Mouse (Mus musculus): ENCODE data around the gene Iqgap3. TPM values are rescaled to one million over a fixed set of nuclear protein-coding genes. Genes with fewer than 3 reads are reported as not detected.

Iqgap3 gene
- polyA plus RNA-seq, 1 experiment from 2014 or later: 20.9 TPM

DNA sequence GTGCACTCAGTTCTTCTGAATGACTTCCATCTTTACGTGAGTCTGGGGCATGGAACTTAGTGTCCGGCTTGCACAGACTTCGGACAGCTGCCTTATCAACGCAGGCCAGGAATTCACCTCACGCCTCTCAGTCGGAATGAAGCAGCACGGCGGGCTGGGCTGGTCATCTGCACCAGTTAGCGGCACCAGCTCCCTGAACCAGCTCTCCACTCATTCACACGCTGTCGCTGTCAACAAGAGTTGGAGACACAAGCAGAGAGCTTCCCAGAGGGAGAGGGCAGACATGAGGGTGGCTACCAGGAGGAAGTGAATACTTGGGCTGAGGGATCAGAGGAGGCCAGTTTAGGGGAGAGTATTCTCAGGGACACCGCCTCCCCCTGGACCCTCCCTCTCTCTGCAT lies 32.6 kb downstream of the Iqgap3 start:
- 94% methylated on average over 12 of the region's 12 CpGs for WGBS
- ATAC-seq (ENCODE audit: low FRiP score, low TSS enrichment): no peak

DNA sequence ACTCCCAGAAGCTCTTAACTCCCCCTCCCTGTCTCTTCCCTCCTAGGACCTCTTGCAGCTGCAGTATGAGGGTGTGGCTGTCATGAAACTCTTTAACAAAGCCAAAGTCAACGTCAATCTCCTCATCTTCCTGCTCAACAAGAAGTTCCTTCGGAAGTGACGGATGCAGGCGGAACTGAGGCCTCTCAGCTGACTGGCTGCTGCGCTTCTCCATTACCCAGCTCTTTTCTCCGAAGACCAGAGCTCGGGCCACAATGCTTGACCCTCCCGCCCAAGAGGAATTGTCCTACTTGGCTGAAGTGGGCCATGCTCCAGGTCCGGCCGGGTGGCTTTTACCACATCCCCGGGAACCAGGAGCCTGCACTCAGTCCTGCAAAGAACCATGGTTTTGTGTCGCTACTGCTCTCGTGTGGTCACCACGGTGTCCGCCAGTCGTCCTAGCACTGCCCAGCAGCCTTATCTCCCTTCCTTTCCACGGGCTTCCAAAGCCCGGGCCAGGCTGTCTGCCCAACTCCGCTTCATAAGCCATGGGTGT lies 38.4 kb downstream of the Iqgap3 start:
- Histone ChIP-seq H3K9me3 (ENCODE audit: low read length) (no peaks in the 10 kb centered on the region), H3K27me3 (ENCODE audit: insufficient read depth, low read length) (no peaks in the 10 kb centered on the region), H3K9ac (replicated peaks; ENCODE audit: low read length) (no peak overlapping the region), H3K4me1 (ENCODE audit: insufficient read depth, low read length) (no peaks in the 10 kb centered on the region), H3K27ac (ENCODE audit: low read length) (no peak overlapping the region), H3K4me2 (replicated peaks; ENCODE audit: low read depth, low read length) (no peak overlapping the region), H3K4me3 (ENCODE audit: low read length) (no peak overlapping the region), H3K36me3 (ENCODE audit: insufficient read depth, low read length) (peaks cover 42% of the 10 kb centered on the region)
- no peak for ATAC-seq (ENCODE audit: low FRiP score, low TSS enrichment)
- 83% methylated on average over 19 of the region's 19 CpGs for WGBS

More for the DNA sequence above, 32.6 kb downstream of the Iqgap3 start:
- Histone ChIP-seq H3K4me3 (ENCODE audit: low read length) (no peak overlapping the region), H3K4me2 (replicated peaks; ENCODE audit: low read depth, low read length) (no peak overlapping the region), H3K27ac (ENCODE audit: low read length) (no peak overlapping the region), H3K27me3 (ENCODE audit: insufficient read depth, low read length) (no peaks in the 10 kb centered on the region), H3K9ac (replicated peaks; ENCODE audit: low read length) (no peak overlapping the region), H3K9me3 (ENCODE audit: low read length) (no peaks in the 10 kb centered on the region), H3K4me1 (ENCODE audit: insufficient read depth, low read length) (no peaks in the 10 kb centered on the region), H3K36me3 (ENCODE audit: insufficient read depth, low read length) (peaks cover 79% of the 10 kb centered on the region)

DNA sequence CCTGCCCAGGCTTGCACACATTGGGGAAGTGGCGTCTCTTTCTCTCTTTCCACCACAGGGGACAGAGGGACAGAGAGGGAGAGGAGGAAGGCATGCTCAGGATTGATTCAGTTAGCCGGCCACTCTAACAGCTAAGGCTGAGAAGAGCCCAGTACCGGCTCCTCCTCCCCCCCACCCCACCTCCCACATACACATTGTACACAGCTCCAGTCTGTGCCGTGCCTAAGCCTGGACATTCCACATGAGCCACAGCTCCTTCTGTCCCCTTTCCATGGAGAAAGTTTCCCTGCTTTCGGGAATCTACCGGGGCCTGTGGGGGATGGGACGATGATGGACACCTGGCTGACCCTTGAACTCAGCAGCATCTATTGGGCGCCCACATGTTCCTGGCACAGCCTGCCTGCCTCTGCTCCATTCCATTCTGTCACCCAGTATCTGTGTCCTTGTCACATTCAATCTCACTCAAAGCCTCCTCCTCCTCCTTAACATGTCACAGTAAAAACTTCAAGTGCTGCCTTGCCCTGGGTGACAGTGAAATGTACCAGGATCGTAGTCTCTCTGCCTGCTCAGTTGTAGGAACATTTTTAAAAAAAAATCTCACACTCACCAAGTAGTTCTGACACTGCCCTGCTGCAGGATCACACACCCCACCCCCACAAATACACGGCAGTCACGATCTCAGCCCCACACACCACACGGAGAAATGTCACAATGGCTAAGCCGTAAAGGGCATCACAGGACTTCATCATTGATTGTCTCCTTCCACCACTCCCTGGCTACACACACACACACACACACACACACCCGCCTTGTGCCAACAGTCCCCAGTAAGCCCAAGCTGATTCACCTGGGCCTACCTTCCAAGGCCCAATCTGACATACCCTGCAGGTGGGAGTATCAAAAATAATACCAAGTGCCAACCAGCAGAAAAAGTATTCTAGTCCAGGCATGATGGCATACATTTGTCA lies 39.7 kb downstream of the Iqgap3 start:
- no peaks in the 10 kb centered on the region for H3K4me1 ChIP-seq (ENCODE audit: insufficient read depth, low read length)
- H3K4me2 ChIP-seq (replicated peaks; ENCODE audit: low read depth, low read length): no peak overlapping the region
- H3K27ac ChIP-seq (ENCODE audit: low read length): no peak overlapping the region
- 60% methylated on average over 14 of the region's 14 CpGs for WGBS
- no peak for ATAC-seq (ENCODE audit: low FRiP score, low TSS enrichment)
- no peaks in the 10 kb centered on the region for H3K9me3 ChIP-seq (ENCODE audit: low read length)
- H3K4me3 ChIP-seq (ENCODE audit: low read length): no peak overlapping the region
- no peaks in the 10 kb centered on the region for H3K27me3 ChIP-seq (ENCODE audit: insufficient read depth, low read length)
- peaks cover 33% of the 10 kb centered on the region for H3K36me3 ChIP-seq (ENCODE audit: insufficient read depth, low read length)
- H3K9ac ChIP-seq (replicated peaks; ENCODE audit: low read length): no peak overlapping the region

DNA sequence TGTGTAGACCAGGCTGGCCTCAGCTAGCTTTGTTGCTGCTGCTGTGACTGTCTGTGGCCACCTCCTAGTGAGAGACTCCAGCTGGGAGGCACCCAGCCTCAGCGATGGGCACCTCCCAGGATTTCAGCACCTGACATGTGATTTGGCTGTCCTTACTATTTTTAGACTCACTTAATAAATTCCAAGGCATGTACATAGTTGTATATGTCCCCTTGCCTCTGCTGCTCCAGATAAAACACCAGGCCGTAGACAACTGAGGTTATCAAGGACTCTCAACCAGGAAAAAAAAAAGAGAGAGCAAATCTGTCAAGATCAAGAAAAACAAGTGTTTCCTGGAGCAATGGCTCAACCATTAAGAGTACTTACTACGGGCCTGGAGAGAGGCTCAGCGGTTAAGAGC lies 43.4 kb downstream of the Iqgap3 start:
- no peaks in the 10 kb centered on the region for H3K4me1 ChIP-seq (ENCODE audit: insufficient read depth, low read length)
- no peak overlapping the region for H3K27ac ChIP-seq (ENCODE audit: low read length)
- H3K27me3 ChIP-seq (ENCODE audit: insufficient read depth, low read length): no peaks in the 10 kb centered on the region
- WGBS: 59% methylated on average over 4 of the region's 4 CpGs
- H3K4me3 ChIP-seq (ENCODE audit: low read length): no peak overlapping the region
- H3K4me2 ChIP-seq (replicated peaks; ENCODE audit: low read depth, low read length): no peak overlapping the region
- ATAC-seq (ENCODE audit: low FRiP score, low TSS enrichment): no peak
- peaks cover 7% of the 10 kb centered on the region; the same call in 1 of the 2 replicates for H3K36me3 ChIP-seq (ENCODE audit: insufficient read depth, low read length)
- no peaks in the 10 kb centered on the region for H3K9me3 ChIP-seq (ENCODE audit: low read length)
- H3K9ac ChIP-seq (replicated peaks; ENCODE audit: low read length): no peak overlapping the region

DNA sequence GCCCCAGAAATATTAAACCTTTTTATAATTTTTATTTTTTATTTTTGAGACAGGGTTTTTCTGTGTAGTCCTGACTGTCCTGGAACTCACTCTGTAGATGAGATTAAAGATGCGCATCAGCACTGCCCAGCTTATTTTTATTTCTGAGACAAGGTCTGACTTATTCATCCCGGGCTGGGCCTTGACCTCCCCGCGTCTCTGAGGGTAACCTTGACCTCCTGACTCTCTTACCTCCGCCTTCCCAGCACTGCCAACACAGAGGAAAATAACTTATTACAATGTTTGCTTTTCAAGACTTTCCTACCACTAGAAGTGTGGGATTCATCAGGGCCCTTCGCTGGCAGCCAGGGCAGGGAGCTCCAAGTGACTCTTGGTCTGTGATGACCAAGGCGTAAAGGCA lies 44.4 kb downstream of the Iqgap3 start:
- Histone ChIP-seq H3K27ac (ENCODE audit: low read length) (no peak overlapping the region), H3K4me2 (replicated peaks; ENCODE audit: low read depth, low read length) (no peak overlapping the region), H3K9me3 (ENCODE audit: low read length) (no peaks in the 10 kb centered on the region), H3K4me1 (ENCODE audit: insufficient read depth, low read length) (no peaks in the 10 kb centered on the region), H3K4me3 (ENCODE audit: low read length) (no peak overlapping the region), H3K27me3 (ENCODE audit: insufficient read depth, low read length) (no peaks in the 10 kb centered on the region), H3K36me3 (ENCODE audit: insufficient read depth, low read length) (0 out of 2 replicates have a peak, but pooled peaks cover under 1% of the 10 kb centered on the region), H3K9ac (replicated peaks; ENCODE audit: low read length) (no peak overlapping the region)
- 67% methylated on average over 7 of the region's 7 CpGs for WGBS
- no peak for ATAC-seq (ENCODE audit: low FRiP score, low TSS enrichment)

DNA sequence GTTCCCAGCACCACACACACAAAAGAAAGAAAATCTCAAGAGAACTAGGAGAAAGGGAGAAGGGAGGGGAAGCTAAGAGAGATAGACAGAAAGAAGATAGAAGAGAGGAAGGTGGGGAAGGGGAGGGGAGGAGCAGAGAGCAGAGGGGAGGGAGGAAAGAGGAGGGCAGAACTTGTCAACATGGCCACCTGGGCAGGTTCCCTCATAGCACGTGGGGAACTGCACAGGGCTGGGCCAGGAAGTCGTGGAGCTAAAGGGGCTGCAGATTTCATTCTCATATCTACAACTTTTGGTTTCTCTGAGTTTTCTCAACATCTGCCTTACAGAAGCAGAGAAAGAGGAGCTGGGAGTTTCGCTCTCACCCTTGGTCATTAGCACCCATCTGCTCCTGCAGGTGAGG lies 45.9 kb downstream of the Iqgap3 start:
- ATAC-seq (ENCODE audit: low FRiP score, low TSS enrichment): no peak
- no peak overlapping the region for H3K4me2 ChIP-seq (replicated peaks; ENCODE audit: low read depth, low read length)
- H3K27ac ChIP-seq (ENCODE audit: low read length): no peak overlapping the region
- H3K4me3 ChIP-seq (ENCODE audit: low read length): no peak overlapping the region
- no peaks in the 10 kb centered on the region for H3K27me3 ChIP-seq (ENCODE audit: insufficient read depth, low read length)
- H3K36me3 ChIP-seq (ENCODE audit: insufficient read depth, low read length): no peaks in the 10 kb centered on the region
- H3K9me3 ChIP-seq (ENCODE audit: low read length): no peaks in the 10 kb centered on the region
- H3K4me1 ChIP-seq (ENCODE audit: insufficient read depth, low read length): no peaks in the 10 kb centered on the region
- no peak overlapping the region for H3K9ac ChIP-seq (replicated peaks; ENCODE audit: low read length)
- WGBS: 58% methylated on average over 3 of the region's 3 CpGs

DNA sequence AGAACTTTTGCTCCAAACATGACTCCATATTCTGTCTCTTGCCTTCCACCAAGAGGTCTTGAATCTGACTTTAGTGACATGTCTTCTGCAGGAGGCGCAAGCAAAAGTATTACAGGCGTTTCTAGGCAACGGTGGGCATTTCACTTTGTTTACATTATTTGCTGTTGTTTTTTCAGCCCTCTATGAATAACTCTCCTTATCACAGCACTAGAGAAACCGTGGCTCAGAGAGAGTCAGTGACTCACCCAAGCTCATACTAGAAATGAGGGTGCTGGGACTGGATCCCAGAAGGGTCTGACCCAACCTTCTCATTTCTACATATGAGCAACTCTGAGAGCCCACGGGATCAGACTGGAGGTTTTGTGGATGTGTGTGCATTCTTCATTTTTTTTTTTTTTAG lies 46.3 kb downstream of the Iqgap3 start:
- H3K4me2 ChIP-seq (replicated peaks; ENCODE audit: low read depth, low read length): no peak overlapping the region
- H3K9me3 ChIP-seq (ENCODE audit: low read length): no peaks in the 10 kb centered on the region
- H3K27ac ChIP-seq (ENCODE audit: low read length): no peak overlapping the region
- WGBS: 76% methylated on average over 5 of the region's 5 CpGs
- peaks cover 1% of the 10 kb centered on the region; the same call in 1 of the 2 replicates for H3K4me1 ChIP-seq (ENCODE audit: insufficient read depth, low read length)
- no peak overlapping the region for H3K9ac ChIP-seq (replicated peaks; ENCODE audit: low read length)
- H3K36me3 ChIP-seq (ENCODE audit: insufficient read depth, low read length): no peaks in the 10 kb centered on the region
- ATAC-seq (ENCODE audit: low FRiP score, low TSS enrichment): no peak
- no peak overlapping the region for H3K4me3 ChIP-seq (ENCODE audit: low read length)
- no peaks in the 10 kb centered on the region for H3K27me3 ChIP-seq (ENCODE audit: insufficient read depth, low read length)

DNA sequence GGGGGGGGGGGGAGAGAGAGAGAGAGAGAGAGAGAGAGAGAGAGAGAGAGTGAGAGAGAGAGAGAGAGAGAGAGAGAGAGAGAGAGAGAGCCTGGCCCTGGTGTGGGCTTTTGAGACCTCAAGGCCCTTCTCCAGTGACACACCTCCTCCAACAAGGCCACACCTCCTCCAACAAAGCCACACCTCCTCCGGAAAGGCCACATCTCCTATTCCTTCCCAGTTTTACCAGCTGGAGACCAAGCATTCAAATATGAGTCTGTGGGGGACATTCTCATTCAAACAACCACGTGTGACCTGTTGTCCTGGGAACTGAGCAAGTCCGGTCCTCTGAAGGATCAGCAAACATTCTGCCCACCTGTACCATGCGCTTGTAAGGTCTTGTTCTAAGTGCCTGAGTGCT lies 47.2 kb downstream of the Iqgap3 start:
- Histone ChIP-seq H3K27me3 (ENCODE audit: insufficient read depth, low read length) (no peaks in the 10 kb centered on the region), H3K4me2 (replicated peaks; ENCODE audit: low read depth, low read length) (no peak overlapping the region), H3K27ac (ENCODE audit: low read length) (no peak overlapping the region), H3K9ac (replicated peaks; ENCODE audit: low read length) (no peak overlapping the region), H3K4me1 (ENCODE audit: insufficient read depth, low read length) (peaks cover 8% of the 10 kb centered on the region), H3K9me3 (ENCODE audit: low read length) (no peaks in the 10 kb centered on the region), H3K4me3 (ENCODE audit: low read length) (no peak overlapping the region), H3K36me3 (ENCODE audit: insufficient read depth, low read length) (no peaks in the 10 kb centered on the region)
- WGBS: 50% methylated on average over 4 of the region's 4 CpGs
- ATAC-seq (ENCODE audit: low FRiP score, low TSS enrichment): no peak

DNA sequence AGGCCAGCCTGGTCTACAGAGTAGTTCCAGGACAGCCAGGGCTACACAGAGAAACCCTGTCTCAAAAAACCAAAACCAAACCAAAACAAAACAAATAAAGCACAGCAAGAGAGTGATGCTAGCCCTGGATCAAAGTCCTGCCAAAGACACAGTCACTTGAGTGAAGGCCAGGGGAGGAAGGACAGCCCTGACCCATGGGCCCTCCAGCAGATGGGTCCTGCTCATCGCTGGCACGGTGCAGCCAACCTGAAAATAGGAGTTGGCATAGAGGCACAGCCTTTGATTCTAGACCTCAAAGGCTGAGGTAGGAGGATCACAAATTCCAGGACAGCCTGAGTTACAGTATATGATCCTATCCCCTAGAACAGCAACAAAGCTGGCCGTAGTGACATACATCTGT lies 49.3 kb downstream of the Iqgap3 start:
- WGBS: 86% methylated on average over 3 of the region's 3 CpGs
- Histone ChIP-seq H3K4me1 (ENCODE audit: insufficient read depth, low read length) (peaks cover 8% of the 10 kb centered on the region), H3K27ac (ENCODE audit: low read length) (no peak overlapping the region), H3K9ac (replicated peaks; ENCODE audit: low read length) (no peak overlapping the region), H3K27me3 (ENCODE audit: insufficient read depth, low read length) (no peaks in the 10 kb centered on the region), H3K4me3 (ENCODE audit: low read length) (no peak overlapping the region), H3K36me3 (ENCODE audit: insufficient read depth, low read length) (no peaks in the 10 kb centered on the region), H3K4me2 (replicated peaks; ENCODE audit: low read depth, low read length) (no peak overlapping the region), H3K9me3 (ENCODE audit: low read length) (no peaks in the 10 kb centered on the region)
- ATAC-seq (ENCODE audit: low FRiP score, low TSS enrichment): no peak

DNA sequence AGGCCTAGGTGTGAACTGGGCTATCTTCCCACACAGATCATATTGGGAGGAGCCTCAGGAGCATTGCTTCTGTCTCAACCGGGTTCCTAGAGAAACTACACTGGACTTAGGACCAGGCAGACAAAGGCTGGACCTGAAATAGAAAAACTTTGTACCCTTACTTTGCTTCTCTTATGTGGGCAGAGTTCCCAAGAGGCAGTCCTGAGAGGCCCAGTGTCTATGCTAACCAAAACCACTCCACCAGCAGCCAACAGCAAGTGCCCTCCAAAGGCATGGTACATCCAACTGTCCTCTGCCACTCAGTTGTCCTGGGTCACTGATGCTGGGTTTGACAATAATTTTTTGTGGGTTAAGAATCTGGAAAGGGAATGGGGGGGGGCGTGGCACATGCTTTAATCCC lies 50.7 kb downstream of the Iqgap3 start:
- no peak for ATAC-seq (ENCODE audit: low FRiP score, low TSS enrichment)
- H3K9me3 ChIP-seq (ENCODE audit: low read length): no peaks in the 10 kb centered on the region
- 69% methylated on average over 2 of the region's 2 CpGs for WGBS

More for the DNA sequence above, 50.7 kb downstream of the Iqgap3 start:
- no peak overlapping the region for H3K9ac ChIP-seq (replicated peaks; ENCODE audit: low read length)
- no peak overlapping the region for H3K27ac ChIP-seq (ENCODE audit: low read length)
- peaks cover 10% of the 10 kb centered on the region for H3K4me1 ChIP-seq (ENCODE audit: insufficient read depth, low read length)
- no peak overlapping the region for H3K4me3 ChIP-seq (ENCODE audit: low read length)
- H3K27me3 ChIP-seq (ENCODE audit: insufficient read depth, low read length): no peaks in the 10 kb centered on the region
- no peaks in the 10 kb centered on the region for H3K36me3 ChIP-seq (ENCODE audit: insufficient read depth, low read length)
- no peak overlapping the region for H3K4me2 ChIP-seq (replicated peaks; ENCODE audit: low read depth, low read length)

Measured in kidney, embryonic 16.5 days (tissue).